Mouse (Mus musculus) liver, embryonic 12.5 days (tissue): ENCODE measurements around the gene Mcf2l. TPM values are rescaled to one million over a fixed set of nuclear protein-coding genes. Genes with fewer than 3 reads are reported as not detected.
A peak's percentile ranks its signal among the peaks of the same experiment; 100 is the strongest.

ENCODE experiments used
- ATAC-seq: fragments of 200-750 bp; cut with Nextera tagmentation; 2 replicates; pipeline ENCODE4 v1.8.0; 2017; ENCODE audit warnings: moderate number of reproducible peaks, mild to moderate bottlenecking, moderate library complexity
- H3K27ac ChIP-seq: fragments of 300-500 bp; sonication (generic); 2 replicates; pipeline ENCODE4 v1.5.1; 2016; ENCODE audit warnings: mild to moderate bottlenecking
- H3K27me3 ChIP-seq: fragments of 300-500 bp; sonication (generic); replicated peaks from 2 replicates; pipeline ENCODE4 v1.6.1; 2016; ENCODE audit warnings: mild to moderate bottlenecking, moderate library complexity
- H3K36me3 ChIP-seq: fragments of 300-500 bp; sonication (generic); 2 replicates; pipeline ENCODE4 v1.6.1; 2016; ENCODE audit warnings: mild to moderate bottlenecking, moderate library complexity
- H3K4me1 ChIP-seq: fragments of 300-500 bp; sonication (generic); 2 replicates; pipeline ENCODE4 v1.6.1; 2016
- H3K4me2 ChIP-seq: fragments of 300-500 bp; sonication (generic); 2 replicates; pipeline ENCODE4 v1.6.1; 2016; ENCODE audit warnings: mild to moderate bottlenecking, moderate library complexity
- H3K4me3 ChIP-seq: fragments of 300-500 bp; sonication (generic); 2 replicates; pipeline ENCODE4 v1.5.1; 2016; ENCODE audit warnings: mild to moderate bottlenecking, moderate library complexity
- H3K9ac ChIP-seq: fragments of 300-500 bp; sonication (generic); 2 replicates; pipeline ENCODE4 v1.6.1; 2016; ENCODE audit warnings: mild to moderate bottlenecking, moderate library complexity
- H3K9me3 ChIP-seq: fragments of 300-500 bp; sonication (generic); replicated peaks from 2 replicates; pipeline ENCODE4 v1.6.1; 2016; ENCODE audit warnings: mild to moderate bottlenecking, moderate library complexity
- WGBS: fragments of 180-500 bp; shearing (Covaris S2); methylation state at CpG from one replicate; pipeline ENCODE4 v1.1.7; 2016; ENCODE audit not compliant: insufficient replicate concordance; 5-methylcytosine and 5-hydroxymethylcytosine counted together
- polyA plus RNA-seq: library from polyadenylated mRNA; unstranded; fragments of >200 nt; fragmentation: Nextera tagmentation; extraction: Ambion mirVana; gene quantifications from 2 replicates; pipeline ENCODE4 v1.2.1, GENCODE M21; 2016

The Mcf2l gene
- polyA plus RNA-seq, 1 experiment from 2014 or later = 2.1 TPM

DNA sequence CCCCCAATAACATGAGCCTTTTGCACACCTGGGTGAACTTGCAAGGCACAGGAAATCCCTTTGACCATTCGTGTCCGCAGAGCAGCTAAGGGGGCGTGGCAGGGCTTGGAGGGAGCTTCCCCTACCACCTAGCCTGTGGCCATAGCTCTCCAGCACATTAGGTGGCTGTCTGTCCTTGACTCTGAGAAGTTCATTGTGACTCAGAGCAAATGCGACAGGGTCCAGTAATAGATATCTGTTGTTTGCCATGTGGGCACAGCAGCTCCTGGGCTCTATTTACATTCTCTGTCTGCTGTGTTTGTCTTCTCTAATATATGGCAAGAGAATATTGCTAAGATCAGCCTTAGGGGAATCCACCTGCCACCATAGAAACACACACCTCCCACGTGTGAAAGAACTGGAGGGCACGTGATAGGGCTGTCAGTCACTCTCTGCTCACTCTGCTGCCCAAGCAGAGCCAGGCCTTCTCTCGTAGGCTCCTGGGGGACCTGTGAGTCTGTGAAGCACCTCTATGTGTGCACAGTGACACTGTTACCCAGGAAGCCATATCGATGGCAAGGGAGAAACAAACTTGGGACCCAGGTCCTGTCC lies 60.9 kb downstream of the Mcf2l start:
- Histone ChIP-seq H3K27me3 (no peaks in the 10 kb centered on the region), H3K4me3 (no peak overlapping the region), H3K9me3 (no peaks in the 10 kb centered on the region), H3K4me1 (no peaks in the 10 kb centered on the region), H3K27ac (no peak overlapping the region), H3K36me3 (no peaks in the 10 kb centered on the region), H3K4me2 (no peak overlapping the region), H3K9ac (no peak overlapping the region)
- WGBS = 54% methylated on average over 8 of the region's 8 CpGs
- no peak for ATAC-seq

- Histone ChIP-seq H3K4me3 (no peak overlapping the region), H3K27ac (no peak overlapping the region), H3K9me3 (no peaks in the 10 kb centered on the region), H3K4me2 (no peak overlapping the region), H3K27me3 (peaks cover 5% of the 10 kb centered on the region; the same call in 1 of the 2 replicates), H3K9ac (no peak overlapping the region), H3K4me1 (0 out of 2 replicates have a peak, but pooled peaks cover 6% of the 10 kb centered on the region), H3K36me3 (no peaks in the 10 kb centered on the region)
- ATAC-seq = no peak
- WGBS = 68% methylated on average over 8 of the region's 8 CpGs
Observed at GRCm38 (mm10) chr8:12940549-12940948, 66.9 kb downstream of the Mcf2l start.

DNA sequence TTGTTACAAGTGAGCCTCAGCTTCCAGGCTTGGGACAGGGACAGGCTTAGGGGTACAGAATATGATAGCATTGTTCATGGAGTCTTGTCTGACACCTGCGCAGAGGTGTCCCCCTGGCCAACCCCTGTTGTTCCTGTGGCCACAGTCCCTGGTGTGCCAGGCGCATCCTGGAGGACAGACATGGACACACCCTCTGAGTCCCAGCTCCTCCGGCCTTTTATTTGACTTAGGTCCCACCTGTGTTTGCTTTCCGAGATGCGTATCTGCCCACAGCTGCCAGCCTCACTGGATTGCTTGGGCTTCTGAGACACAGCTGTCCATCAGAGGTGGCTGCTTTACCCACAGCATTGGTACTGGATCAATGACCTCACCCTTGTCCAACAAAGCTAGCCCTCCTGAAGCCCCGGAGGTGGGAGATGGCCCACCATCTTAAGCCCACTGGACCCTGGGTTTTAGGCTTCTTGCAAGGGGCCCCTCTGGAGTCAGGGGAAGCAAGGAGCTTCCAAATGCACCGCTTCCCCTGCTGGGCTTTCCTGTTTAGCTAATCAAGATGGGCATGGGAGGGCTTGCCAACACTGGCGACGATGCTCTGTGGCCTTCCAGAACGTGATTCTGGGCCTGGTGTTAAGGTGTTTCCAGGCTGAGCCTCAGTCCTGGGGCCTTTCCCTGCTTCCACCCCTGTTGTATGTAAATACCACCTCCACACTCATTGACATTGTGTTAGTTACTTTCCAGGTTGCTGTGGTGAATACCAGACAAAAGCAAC lies 67.7 kb downstream of the Mcf2l start:
- H3K9me3 ChIP-seq = no peaks in the 10 kb centered on the region
- H3K36me3 ChIP-seq = no peaks in the 10 kb centered on the region
- H3K4me1 ChIP-seq = 0 out of 2 replicates have a peak, but pooled peaks cover 6% of the 10 kb centered on the region
- no peak overlapping the region for H3K9ac ChIP-seq
- 66% methylated on average over 10 of the region's 10 CpGs for WGBS
- no peak overlapping the region for H3K4me3 ChIP-seq
- H3K27ac ChIP-seq = no peak overlapping the region
- H3K4me2 ChIP-seq = no peak overlapping the region
- H3K27me3 ChIP-seq = peaks cover 5% of the 10 kb centered on the region; the same call in 1 of the 2 replicates
- ATAC-seq = no peak

DNA sequence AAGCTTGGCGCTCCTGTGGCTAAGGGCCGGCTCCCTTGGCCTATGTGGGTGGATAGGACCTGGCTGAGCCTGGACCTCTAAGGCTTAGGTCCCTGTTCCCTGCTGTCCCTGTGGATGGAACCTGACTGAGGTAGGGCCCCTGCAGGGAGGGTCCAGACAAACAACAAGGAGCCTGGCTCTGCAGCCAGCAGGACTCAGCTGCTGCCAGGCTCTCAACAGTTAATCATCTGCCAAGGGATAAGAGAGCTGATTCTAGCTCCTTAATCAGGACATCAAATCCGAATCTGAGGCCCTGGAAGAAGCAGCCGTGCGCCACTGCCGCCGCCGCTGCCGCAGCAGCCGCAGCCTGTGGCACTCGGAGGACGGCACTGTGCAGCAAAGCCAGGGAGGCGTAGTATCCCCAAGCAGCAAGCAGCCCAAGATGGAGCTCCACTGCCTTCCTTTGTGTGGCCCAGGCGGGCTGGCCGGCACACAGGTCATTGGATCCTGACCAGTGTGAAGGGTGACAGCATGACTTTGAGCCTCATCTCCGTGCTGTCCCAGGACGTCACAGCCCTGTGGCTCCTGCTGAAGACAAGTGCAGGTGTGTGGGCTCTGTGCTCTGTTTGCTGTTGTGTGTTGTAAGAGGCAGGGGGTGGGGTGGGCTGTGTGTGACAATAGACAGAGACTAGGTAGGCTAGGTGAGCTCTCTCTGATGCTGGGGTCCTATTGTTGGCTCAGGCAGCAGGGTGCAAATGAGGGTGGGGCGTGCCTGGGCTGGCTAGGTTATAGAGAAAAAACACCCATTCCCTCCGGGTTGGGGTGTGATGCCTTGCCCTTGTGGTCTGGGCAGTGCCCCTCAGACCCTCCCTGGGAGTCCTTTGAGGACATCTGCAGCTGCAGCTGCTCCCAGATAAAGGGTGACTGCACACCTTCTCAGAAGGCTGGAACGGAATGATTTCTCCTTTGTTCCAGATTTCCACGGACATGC lies 74.3 kb downstream of the Mcf2l start:
- H3K27ac ChIP-seq = no peak overlapping the region

DNA sequence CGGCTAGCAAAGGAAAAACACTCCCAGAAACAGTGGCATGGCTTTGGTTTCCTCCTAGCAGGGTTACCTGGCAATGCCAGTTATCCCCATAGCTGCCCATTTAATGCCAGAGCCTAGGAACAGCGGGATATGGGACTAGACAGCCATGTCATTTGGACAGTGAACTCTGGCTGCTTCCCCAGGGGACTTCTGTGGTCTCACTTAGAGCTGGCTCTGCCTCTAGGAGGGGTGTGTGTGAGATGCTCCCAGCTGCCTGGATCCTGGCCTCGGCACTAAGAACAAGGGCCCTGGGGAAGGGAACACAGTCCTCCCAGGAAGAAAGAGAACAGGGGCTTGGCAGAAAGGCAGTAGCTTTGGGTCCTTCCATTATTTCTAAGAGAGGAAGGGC lies 75.0 kb downstream of the Mcf2l start:
- no peak overlapping the region for H3K9ac ChIP-seq
- ATAC-seq = no peak
- 34% methylated on average over 3 of the region's 3 CpGs for WGBS
- no peak overlapping the region for H3K27ac ChIP-seq
- H3K4me3 ChIP-seq = no peak overlapping the region
- H3K36me3 ChIP-seq = no peaks in the 10 kb centered on the region
- H3K9me3 ChIP-seq = no peaks in the 10 kb centered on the region
- no peak overlapping the region for H3K4me2 ChIP-seq
- peaks cover 4% of the 10 kb centered on the region; the same call in 1 of the 2 replicates for H3K4me1 ChIP-seq
- peaks cover 40% of the 10 kb centered on the region for H3K27me3 ChIP-seq

More for the DNA sequence above, 74.3 kb downstream of the Mcf2l start:
- WGBS = 18% methylated on average over 21 of the region's 21 CpGs
- Histone ChIP-seq H3K36me3 (no peaks in the 10 kb centered on the region), H3K4me1 (peaks cover 4% of the 10 kb centered on the region; the same call in 1 of the 2 replicates), H3K9ac (no peak overlapping the region), H3K9me3 (no peaks in the 10 kb centered on the region), H3K4me2 (peak overlapping the region; percentile 32; the same call in 1 of the 2 replicates), H3K27me3 (peaks cover 40% of the 10 kb centered on the region), H3K4me3 (no peak overlapping the region)
- no peak for ATAC-seq

GRCm38 (mm10) chr8:12951051-12951630 lies 77.5 kb downstream of the Mcf2l start:
- Histone ChIP-seq H3K27ac (no peak overlapping the region), H3K27me3 (peaks cover 36% of the 10 kb centered on the region), H3K4me2 (no peak overlapping the region), H3K9ac (no peak overlapping the region), H3K36me3 (no peaks in the 10 kb centered on the region), H3K9me3 (no peaks in the 10 kb centered on the region), H3K4me1 (peaks cover 4% of the 10 kb centered on the region; the same call in 1 of the 2 replicates), H3K4me3 (no peak overlapping the region)
- 50% methylated on average over 7 of the region's 7 CpGs for WGBS
- ATAC-seq = no peak

- no peaks in the 10 kb centered on the region for H3K36me3 ChIP-seq
- no peak for ATAC-seq
- no peak overlapping the region for H3K9ac ChIP-seq
- H3K4me1 ChIP-seq = peaks cover under 1% of the 10 kb centered on the region; the same call in 1 of the 2 replicates
- H3K27me3 ChIP-seq = peaks cover 29% of the 10 kb centered on the region
- H3K4me3 ChIP-seq = no peak overlapping the region
- no peak overlapping the region for H3K4me2 ChIP-seq
- H3K9me3 ChIP-seq = no peaks in the 10 kb centered on the region
- H3K27ac ChIP-seq = no peak overlapping the region
- 43% methylated on average over 6 of the region's 6 CpGs for WGBS
Observed at GRCm38 (mm10) chr8:12952699-12953098, 79.1 kb downstream of the Mcf2l start.

DNA sequence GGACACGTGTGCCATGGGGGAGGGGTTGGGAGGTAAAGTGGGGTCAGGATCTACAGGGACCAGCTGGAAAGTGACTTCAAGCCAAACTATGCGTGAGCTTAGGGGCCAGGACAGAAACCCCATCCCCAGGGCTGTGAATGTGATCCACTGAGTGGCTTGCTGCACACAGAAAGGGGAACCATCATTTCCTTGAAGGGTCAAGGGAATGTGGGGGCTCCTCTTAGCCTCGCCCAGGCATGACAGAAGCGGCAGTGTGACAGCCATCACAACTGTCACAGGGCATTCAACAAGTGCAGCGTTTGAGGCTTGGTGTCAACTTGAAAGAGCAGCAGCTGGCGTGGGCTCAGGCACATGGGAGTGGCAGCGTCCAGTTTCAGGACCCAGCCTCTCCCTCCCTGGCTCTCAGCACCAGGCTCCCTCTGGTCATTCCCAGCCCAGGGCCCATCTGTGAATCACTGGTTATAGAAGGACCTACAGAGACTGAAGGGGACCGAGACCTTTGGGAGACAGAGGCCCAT lies 81.8 kb downstream of the Mcf2l start:
- WGBS = 55% methylated on average over 8 of the region's 8 CpGs
- no peaks in the 10 kb centered on the region for H3K36me3 ChIP-seq
- ATAC-seq = no peak

GRCm38 (mm10) chr8:12955880-12956279 lies 82.3 kb downstream of the Mcf2l start:
- Histone ChIP-seq H3K9me3 (no peaks in the 10 kb centered on the region), H3K27ac (no peak overlapping the region), H3K36me3 (no peaks in the 10 kb centered on the region), H3K9ac (no peak overlapping the region), H3K27me3 (0 out of 2 replicates have a peak, but pooled peaks cover 6% of the 10 kb centered on the region), H3K4me1 (no peaks in the 10 kb centered on the region), H3K4me3 (no peak overlapping the region), H3K4me2 (no peak overlapping the region)
- ATAC-seq = no peak
- WGBS = 54% methylated on average over 4 of the region's 4 CpGs

More for the DNA sequence above, 81.8 kb downstream of the Mcf2l start:
- no peaks in the 10 kb centered on the region for H3K4me1 ChIP-seq
- no peak overlapping the region for H3K27ac ChIP-seq
- H3K4me2 ChIP-seq = no peak overlapping the region
- no peak overlapping the region for H3K4me3 ChIP-seq
- 0 out of 2 replicates have a peak, but pooled peaks cover 10% of the 10 kb centered on the region for H3K27me3 ChIP-seq
- no peaks in the 10 kb centered on the region for H3K9me3 ChIP-seq
- H3K9ac ChIP-seq = no peak overlapping the region

DNA sequence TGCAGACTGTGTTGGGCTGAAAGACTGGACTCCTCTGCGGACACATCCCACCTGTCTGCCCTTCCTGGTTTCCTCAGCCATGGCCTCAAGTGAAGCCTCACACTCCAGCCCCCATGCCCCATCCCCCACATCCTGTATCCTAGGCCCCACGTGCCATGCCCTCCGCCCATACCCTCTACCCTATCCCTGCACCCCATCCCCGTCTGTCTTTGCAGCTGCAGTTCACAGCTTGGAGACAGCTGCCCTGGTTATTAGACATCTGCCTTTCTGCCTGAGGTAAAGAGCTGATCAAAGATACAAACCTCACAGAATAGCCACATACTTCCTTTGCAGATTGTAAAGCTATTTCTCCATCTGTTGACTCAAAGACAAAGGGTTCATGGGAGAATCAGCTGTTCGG lies 83.3 kb downstream of the Mcf2l start:
- no peak overlapping the region for H3K9ac ChIP-seq
- no peak overlapping the region for H3K27ac ChIP-seq
- WGBS = 57% methylated on average over 5 of the region's 5 CpGs
- no peaks in the 10 kb centered on the region for H3K9me3 ChIP-seq
- 0 out of 2 replicates have a peak, but pooled peaks cover 6% of the 10 kb centered on the region for H3K27me3 ChIP-seq
- no peak overlapping the region for H3K4me3 ChIP-seq
- H3K4me2 ChIP-seq = no peak overlapping the region
- H3K36me3 ChIP-seq = no peaks in the 10 kb centered on the region
- no peaks in the 10 kb centered on the region for H3K4me1 ChIP-seq
- ATAC-seq = no peak

GRCm38 (mm10) chr8:12957419-12957818 lies 83.8 kb downstream of the Mcf2l start:
- no peak overlapping the region for H3K4me2 ChIP-seq
- no peak overlapping the region for H3K27ac ChIP-seq
- H3K4me3 ChIP-seq = no peak overlapping the region
- H3K9me3 ChIP-seq = no peaks in the 10 kb centered on the region
- H3K4me1 ChIP-seq = no peaks in the 10 kb centered on the region
- no peaks in the 10 kb centered on the region for H3K36me3 ChIP-seq
- H3K27me3 ChIP-seq = 0 out of 2 replicates have a peak, but pooled peaks cover 6% of the 10 kb centered on the region
- 44% methylated on average over 6 of the region's 6 CpGs for WGBS
- no peak for ATAC-seq
- H3K9ac ChIP-seq = no peak overlapping the region
